Mouse (Mus musculus): ENCODE data around the gene B430306N03Rik. TPM values are rescaled to one million over a fixed set of nuclear protein-coding genes. Genes with fewer than 3 reads are reported as not detected.

The B430306N03Rik gene
- polyA plus RNA-seq (2017; shearing (Covaris generic)) = 2.4 TPM

GRCm38 (mm10) chr17:48315905-48316579 lies at the start of gene B430306N03Rik:
Gene B430306N03Rik, plus strand, starts transcription at chr17:48316141.

GRCm38 (mm10) chr17:48299203-48299602 lies 16.7 kb upstream of the B430306N03Rik start, which contains the start of gene Treml2:
Gene Treml2, plus strand, starts transcription at chr17:48299498.

GRCm38 (mm10) chr17:48346231-48346630 lies 30.3 kb downstream of the B430306N03Rik start, which contains the start of gene Trem2:
Gene Trem2, plus strand, starts transcription at chr17:48346401.

GRCm38 (mm10) chr17:48359616-48360015 lies 43.7 kb downstream of the B430306N03Rik start, which contains the start of gene Treml1:
Gene Treml1, plus strand, starts transcription at chr17:48359916.

Other genes starting within 250 kb of the B430306N03Rik start
- gene 1700067P10Rik, start 226.8 kb upstream of the B430306N03Rik start, polyA plus RNA-seq (2017; shearing (Covaris generic)) = not detected
- gene 9830107B12Rik, start 169.9 kb upstream of the B430306N03Rik start, polyA plus RNA-seq (2017; shearing (Covaris generic)) = not detected
- not detected for gene A530064D06Rik, start 148.9 kb upstream of the B430306N03Rik start, polyA plus RNA-seq (2017; shearing (Covaris generic))
- gene Trem1, start 83.4 kb upstream of the B430306N03Rik start, polyA plus RNA-seq (2017; shearing (Covaris generic)) = not detected
- not detected for gene Trem3, start 68.4 kb upstream of the B430306N03Rik start, polyA plus RNA-seq (2017; shearing (Covaris generic))
- 1.6 TPM for gene Treml4, start 51.8 kb upstream of the B430306N03Rik start, polyA plus RNA-seq (2017; shearing (Covaris generic))
- gene Treml2, start 16.6 kb upstream of the B430306N03Rik start, polyA plus RNA-seq (2017; shearing (Covaris generic)) = 31.1 TPM
- gene Trem2, start 30.3 kb downstream of the B430306N03Rik start, polyA plus RNA-seq (2017; shearing (Covaris generic)) = not detected
- not detected for gene Treml1, start 43.8 kb downstream of the B430306N03Rik start, polyA plus RNA-seq (2017; shearing (Covaris generic))
- 7.5 TPM for gene Nfya, start 93.8 kb downstream of the B430306N03Rik start, polyA plus RNA-seq (2017; shearing (Covaris generic))
- 83.3 TPM for gene Oard1, start 93.9 kb downstream of the B430306N03Rik start, polyA plus RNA-seq (2017; shearing (Covaris generic))
- 9.1 TPM for gene Apobec2, start 116.8 kb downstream of the B430306N03Rik start, polyA plus RNA-seq (2017; shearing (Covaris generic))
- gene Tspo2, start 135.4 kb downstream of the B430306N03Rik start, polyA plus RNA-seq (2017; shearing (Covaris generic)) = 0.37 TPM
- gene Unc5cl, start 138.8 kb downstream of the B430306N03Rik start, polyA plus RNA-seq (2017; shearing (Covaris generic)) = 40.4 TPM